In genomic region chr3:149393317-149394172, GRCm38 (mm10) we compare ENCODE assay signal across 1 mouse cellular context.
TF ChIP-seq lines count a peak whose summit lies in the region.

No protein-coding gene starts in this region.

TF ChIP-seq in CH12.LX, 34 proteins besides CTCF, POLR2A, EP300 and RAD21 (continued from another document):
- peak; percentile 52; the same call in 1 of the 2 replicates for TF ChIP-seq BHLHE40 (IDR thresholded peaks at IDR 0.05; ENCODE audit: low read depth, low read length)
- TF ChIP-seq JUN (IDR thresholded peaks at IDR 0.05; ENCODE audit: insufficient read depth, low read depth, low read length), result peak; percentile 52; the same call in 1 of the 2 replicates
- TF ChIP-seq MXI1 (IDR thresholded peaks at IDR 0.05; ENCODE audit: low read depth, low read length), result peak; percentile 90
- 0 out of 2 replicates have a peak, but pooled peaks have one; percentile 2 for TF ChIP-seq TBP (conservative IDR thresholded peaks at IDR 0.05; ENCODE audit: low read depth, low read length)
- no peak; the same call in 1 of the 2 replicates for TF ChIP-seq RCOR1 (conservative IDR thresholded peaks at IDR 0.05; ENCODE audit: low read depth, low read length)
- TF ChIP-seq PAX5 (IDR thresholded peaks at IDR 0.05; ENCODE audit: low read length), result no peak
- no peak for TF ChIP-seq CHD2 (IDR thresholded peaks at IDR 0.05; ENCODE audit: low read length)
- TF ChIP-seq ETS1 (conservative IDR thresholded peaks at IDR 0.05; ENCODE audit: low read depth, low read length), result no peak; the same call in none of the 2 replicates
- TF ChIP-seq ZC3H11A (IDR thresholded peaks at IDR 0.05; ENCODE audit: low read depth, low read length), result no peak
- no peak for TF ChIP-seq UBTF (IDR thresholded peaks at IDR 0.05; ENCODE audit: low read depth, low read length)
- no peak for TF ChIP-seq MEF2A (IDR thresholded peaks at IDR 0.05; ENCODE audit: borderline replicate concordance, low read depth, low read length)
- no peak for TF ChIP-seq E2F4 (IDR thresholded peaks at IDR 0.05; ENCODE audit: insufficient replicate concordance, low read depth, low read length)
- peak; percentile 7; the same call in 1 of the 2 replicates for TF ChIP-seq JUND (conservative IDR thresholded peaks at IDR 0.05; ENCODE audit: low read depth, low read length)
- TF ChIP-seq USF1 (IDR thresholded peaks at IDR 0.05; ENCODE audit: low read depth, low read length), result peak; percentile 77
- TF ChIP-seq MYC (IDR thresholded peaks at IDR 0.05; ENCODE audit: low read depth, low read length), result peak; percentile 97
- TF ChIP-seq ZNF384 (IDR thresholded peaks at IDR 0.05; ENCODE audit: low read depth, low read length), result peak; percentile 83
- TF ChIP-seq IRF4 (IDR thresholded peaks at IDR 0.05; ENCODE audit: low read depth, low read length), result peak; percentile 72
